Mouse (Mus musculus) hematopoietic stem cell, adult 5-6 weeks (primary cell): Measurements from ENCODE around the gene Exosc5. TPM values are rescaled to one million over a fixed set of nuclear protein-coding genes. Genes with fewer than 3 reads are reported as not detected.

ENCODE experiments used
- ATAC-seq, 2 experiments: fragments of 125-278 bp in 1 of 2; replicated peaks in 1 of 2; 2 replicates each; pipeline ENCODE4 v1.8.0; 2016 to 2017; ENCODE audit warnings: inconsistent platforms in 2 of 2, mild to moderate bottlenecking in 2 of 2, moderate number of reproducible peaks in 2 of 2, low read depth in 1 of 2, moderate TSS enrichment in 1 of 2; ENCODE audit not compliant: low FRiP score in 2 of 2, poor library complexity in 2 of 2, severe bottlenecking in 2 of 2, insufficient read depth in 1 of 2, low TSS enrichment in 1 of 2
- total RNA-seq: library from RNA; stranded (forward); fragments of 172-1452, 232-1000 nt; gene quantifications from 2 replicates; pipeline ENCODE4 v1.2.3, GENCODE M21; 2017

Exosc5 gene
- total RNA-seq, 1 experiment from 2014 or later: 32.5 TPM

DNA sequence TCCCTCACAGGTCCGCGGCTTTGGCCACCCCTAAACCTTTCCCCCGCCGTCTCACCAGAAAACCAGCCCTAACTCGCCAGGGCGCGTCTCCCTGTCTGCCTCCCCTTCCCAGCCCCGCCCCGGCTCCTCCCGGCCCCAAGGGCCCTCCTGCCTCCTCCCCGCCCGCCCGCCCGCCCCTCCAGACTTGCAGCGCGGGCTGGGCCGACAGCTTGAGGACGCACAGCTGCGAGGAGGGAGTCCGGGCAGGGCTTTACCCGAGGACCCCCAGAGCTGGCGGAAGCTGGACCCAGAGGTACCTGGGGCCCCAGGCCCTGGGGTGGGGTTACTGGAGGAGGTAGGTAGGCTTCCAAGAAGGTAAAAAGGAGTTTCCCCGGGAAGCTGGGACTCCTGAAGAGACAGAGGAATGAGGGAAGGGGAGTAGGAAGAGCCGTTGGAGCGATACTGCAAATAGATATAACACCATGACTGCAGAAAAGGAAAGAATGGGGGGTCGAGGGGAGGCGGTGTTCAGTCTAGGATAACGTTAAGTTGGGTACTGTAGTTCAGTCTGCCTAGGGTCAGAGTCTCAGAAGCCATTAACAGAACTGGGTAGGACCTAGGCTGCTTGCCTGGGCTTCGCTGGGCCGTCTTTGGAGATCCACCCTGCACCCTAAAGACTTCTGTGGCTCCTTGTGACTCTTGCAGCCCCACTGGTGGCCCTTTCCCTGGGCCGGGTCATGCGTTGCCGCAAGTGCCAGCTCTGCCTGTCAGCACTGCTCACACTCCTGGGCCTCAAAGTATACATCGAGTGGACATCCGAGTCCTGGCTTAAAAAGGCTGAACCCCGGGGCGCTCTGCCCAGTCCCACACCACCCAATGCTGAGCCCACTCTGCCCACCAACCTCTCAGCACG is 31.3 kb upstream of the Exosc5 start:
- peak; percentile 15 to 41; a peak in 2 of 4 replicates for ATAC-seq

DNA sequence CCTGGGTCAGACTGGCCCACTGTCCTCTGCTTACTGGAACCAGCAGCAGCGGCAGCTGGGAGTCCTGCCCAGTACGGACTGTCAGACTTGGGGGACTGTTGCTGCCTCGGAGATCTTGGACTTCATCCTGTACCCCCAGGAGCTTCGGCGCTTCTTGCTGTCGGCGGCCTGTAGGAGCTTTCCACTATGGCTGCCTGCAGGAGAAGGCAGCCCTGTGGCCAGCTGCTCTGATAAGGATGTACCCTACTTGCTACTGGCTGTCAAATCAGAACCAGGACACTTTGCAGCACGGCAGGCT is 30.7 kb upstream of the Exosc5 start:
- ATAC-seq: no peak

DNA sequence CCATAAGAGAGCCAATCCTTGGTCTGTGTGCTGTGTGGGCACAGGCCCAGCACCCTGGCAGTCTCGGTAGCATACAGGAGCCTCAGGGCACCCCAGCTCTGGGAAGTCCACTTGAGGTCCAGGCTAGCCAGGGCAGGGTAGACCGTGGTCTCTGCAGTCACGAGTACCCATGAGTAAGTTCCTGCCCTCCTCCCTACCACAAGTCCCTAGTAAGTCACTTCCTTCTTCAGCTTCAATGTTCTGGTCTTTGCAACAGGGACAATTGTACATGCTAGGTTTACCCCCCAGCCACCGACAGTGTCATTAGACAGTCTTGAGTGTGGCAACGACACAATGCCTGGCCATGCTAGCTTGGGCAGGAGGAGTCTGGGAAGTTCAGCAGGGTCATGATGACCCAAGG is 26.3 kb upstream of the Exosc5 start:
- ATAC-seq: peak; percentile 68 to 79

DNA sequence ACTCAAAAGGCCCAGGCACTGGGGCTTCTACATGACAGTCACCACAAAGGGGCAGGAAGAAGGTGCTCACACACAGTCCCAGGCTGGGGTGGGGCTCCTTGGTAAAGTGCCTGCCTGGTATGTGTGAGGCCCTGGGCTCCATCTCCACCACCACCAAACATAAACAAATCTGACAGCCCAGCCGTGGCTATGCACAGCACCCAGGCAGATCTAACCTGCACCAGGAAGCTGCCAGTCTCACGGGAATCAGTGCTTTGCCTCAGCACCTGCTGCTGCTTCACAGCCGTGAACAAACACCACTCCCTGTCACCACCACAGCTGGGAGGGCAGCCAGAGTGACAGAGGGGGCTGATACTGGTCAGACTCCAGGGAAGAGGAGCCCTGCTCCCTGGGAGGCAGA is 22.6 kb upstream of the Exosc5 start:
- ATAC-seq: no peak

DNA sequence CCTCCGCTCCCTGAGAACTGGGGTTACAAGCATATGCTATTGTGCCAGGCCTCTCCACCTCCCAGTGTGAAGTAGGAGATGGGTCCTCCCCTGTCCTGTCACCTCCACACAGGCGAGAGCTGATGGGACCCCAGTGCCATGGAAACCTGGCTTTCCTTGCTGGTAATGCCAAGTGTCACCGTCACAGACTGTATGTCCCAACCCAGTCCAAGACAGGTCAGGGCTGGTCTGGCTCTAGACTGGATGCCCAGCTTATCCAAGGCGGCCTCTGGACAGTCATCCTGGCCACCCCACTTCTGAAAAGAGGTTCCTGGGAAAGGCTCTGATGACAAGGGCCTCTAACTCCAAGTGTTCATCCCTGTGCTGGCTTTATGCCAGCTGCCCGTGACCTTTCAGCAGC is 21.9 kb upstream of the Exosc5 start:
- ATAC-seq: no peak

DNA sequence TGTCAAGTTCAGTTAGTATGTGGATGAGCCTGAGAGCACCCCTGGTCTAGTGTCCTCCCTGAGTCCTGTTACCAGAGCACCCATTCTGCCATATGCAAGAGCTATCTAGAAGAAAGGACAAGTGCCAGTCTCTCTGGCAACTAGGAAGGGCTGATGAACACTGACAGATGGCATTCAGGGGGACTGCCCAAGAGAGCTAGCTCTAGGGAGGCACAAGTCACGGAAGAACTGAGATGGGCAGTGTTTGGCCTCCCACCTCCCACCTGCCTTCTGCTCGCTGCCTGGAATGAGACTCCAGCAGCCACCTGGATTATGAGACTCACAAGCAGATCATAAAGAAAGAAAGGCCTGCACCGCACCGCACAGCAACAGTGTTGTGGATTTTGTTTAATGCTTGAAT is 19.2 kb upstream of the Exosc5 start:
- no peak for ATAC-seq

DNA sequence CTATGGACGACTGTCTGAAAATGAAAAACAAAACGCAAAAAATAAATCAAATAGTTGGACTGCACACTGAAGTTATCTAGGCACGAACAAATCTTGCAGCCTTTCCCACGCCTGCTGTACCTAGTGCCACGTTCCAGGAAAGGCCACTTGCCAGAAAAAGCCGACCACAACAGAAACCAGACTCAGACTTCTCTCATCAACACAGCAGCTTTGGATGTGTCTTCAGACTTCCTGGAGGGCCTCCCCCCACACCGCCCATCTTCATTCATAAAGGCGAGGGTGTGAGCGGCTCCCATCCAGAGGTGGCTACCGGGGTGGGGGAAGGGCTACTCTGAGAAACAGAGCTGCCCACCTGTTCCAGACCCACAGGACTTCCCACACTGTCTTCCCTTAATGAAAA is 14.8 kb upstream of the Exosc5 start:
- peak; percentile 4 to 61; a peak in 2 of 4 replicates for ATAC-seq

DNA sequence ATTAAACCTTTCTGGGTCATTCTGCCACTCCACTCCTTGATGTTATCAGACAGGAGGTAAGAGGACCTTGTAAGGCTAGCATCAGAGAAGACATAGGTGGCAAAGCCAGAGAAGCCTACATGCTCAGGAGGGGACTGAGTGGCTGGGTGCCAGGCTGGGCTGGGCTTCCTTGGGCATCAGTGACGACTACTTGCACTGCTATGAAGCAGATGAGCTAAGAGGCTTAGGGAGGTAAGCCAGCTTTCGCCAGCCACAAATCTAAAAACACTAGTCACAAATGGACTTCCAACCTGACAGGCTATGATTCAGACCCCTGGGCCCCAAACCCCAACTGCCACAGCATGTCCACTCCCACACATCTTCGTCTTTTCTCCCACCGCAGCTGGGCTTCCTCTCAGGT is 14.3 kb upstream of the Exosc5 start:
- peak; percentile 6 to 19; a peak in 2 of 4 replicates for ATAC-seq

DNA sequence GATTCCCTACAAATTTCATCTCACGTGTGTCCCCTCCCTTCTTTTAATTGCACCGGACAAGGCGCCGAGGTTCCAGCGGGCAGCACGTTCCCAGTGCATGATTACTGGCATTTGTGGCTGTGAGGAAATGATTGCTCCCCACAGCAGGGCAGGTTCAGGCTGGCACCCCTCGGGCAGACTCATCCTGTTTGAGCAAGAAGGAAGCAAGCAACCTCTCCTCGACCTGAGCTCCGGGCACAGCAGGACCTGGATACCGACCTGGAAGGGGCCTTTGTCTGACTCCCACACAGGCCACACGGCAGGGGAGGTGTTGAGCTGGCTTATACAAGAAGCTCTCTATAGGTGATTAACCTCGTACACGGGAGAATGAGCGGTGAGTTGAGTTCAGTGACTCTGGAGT is 13.9 kb upstream of the Exosc5 start:
- peak; percentile 26 to 28; a peak in 3 of 4 replicates for ATAC-seq

DNA sequence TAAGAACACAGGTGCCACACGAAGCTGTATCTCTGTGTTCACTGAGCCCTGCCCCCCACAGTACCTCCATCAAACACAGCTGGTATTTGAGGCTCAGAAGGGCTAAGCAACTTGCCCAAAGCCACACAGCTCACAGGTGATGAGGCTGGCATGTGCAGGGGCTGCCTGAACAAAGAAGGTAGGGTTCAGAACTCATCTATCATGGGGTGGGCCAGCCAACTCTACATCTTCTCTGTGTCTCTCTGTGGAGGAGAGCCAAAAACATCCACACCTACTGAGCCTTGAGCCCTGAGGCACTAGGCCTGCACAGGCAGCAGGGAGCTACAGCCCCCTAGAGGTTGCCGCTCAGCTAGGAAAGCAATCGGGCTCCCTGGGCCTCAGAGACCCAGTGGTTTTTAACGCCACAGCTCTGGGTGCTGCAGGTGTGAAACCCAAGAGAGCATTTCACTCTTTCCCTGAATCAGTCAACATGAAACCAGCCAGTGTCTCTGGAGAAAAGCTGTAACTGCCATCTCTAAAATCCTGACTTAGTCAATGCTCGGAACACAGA is 11.3 kb upstream of the Exosc5 start:
- ATAC-seq: 0 out of 4 replicates have a peak, but pooled peaks of 1 of the 2 experiments have one; percentile 23

DNA sequence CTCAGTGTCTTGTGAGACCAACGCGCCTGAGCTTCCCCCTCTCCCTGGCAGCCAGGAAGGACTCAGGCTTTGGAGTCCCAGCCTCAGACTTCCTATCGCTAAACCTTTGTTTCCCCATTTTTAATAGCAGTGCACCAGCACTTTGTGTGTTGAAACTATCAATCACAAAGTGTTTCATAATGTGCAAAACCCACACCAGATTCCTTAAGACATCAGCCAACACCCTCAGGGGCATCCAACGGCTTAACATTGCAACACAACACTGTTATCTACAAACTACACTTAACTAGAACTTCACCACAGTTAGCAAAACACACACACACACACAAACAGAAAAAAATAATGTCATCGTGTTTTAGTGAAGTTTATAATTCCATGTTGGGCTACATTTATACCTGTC is 9.1 kb upstream of the Exosc5 start:
- peak in 1 of 2 experiments; percentile 23; a peak in 1 of 4 replicates for ATAC-seq

DNA sequence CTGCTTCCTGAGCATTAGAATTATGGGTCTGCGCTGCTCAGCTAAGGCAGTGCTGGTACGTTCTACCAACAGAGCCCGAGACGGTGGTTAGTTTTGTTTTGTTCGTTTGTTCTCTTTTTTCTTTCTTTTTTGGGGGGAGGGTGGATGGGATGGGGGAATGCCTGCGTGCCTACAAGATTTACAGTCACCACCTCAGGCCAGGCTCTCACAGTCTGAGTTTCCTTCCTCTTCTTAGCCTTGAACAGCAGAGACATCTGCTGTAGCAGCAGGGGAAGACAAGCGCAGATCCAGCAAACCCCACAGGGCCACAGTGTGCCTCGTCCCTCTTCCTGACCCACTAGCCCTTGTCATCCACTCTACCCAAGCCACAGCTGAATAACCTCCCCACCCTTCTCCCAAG is 7.7 kb upstream of the Exosc5 start:
- peak; percentile 87 to 94 for ATAC-seq

DNA sequence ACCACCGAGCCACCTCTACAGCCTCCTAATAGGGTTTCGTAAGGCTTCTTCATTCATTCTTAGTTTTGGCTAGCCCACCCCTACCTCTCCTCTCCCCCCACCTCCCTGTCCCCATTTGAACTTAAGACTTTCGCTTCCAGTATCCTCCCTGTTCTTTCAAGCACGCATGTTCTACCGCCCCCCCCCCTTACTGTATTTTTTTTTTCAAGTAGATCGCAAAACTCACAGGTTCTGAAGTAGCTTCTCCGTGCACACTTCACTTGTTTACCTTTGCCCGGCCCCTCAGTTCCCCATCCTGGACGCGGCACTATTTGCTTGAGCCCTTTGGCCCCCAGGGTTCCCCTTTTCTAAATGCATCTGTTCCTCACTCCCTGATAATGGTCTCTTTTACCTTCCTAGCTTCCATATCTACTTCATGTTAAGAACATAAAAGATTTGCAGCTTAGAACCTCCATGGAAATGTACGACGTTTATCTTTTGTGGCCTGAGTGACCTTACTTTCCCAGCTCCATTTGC is 6.7 kb upstream of the Exosc5 start:
- ATAC-seq: no peak

DNA sequence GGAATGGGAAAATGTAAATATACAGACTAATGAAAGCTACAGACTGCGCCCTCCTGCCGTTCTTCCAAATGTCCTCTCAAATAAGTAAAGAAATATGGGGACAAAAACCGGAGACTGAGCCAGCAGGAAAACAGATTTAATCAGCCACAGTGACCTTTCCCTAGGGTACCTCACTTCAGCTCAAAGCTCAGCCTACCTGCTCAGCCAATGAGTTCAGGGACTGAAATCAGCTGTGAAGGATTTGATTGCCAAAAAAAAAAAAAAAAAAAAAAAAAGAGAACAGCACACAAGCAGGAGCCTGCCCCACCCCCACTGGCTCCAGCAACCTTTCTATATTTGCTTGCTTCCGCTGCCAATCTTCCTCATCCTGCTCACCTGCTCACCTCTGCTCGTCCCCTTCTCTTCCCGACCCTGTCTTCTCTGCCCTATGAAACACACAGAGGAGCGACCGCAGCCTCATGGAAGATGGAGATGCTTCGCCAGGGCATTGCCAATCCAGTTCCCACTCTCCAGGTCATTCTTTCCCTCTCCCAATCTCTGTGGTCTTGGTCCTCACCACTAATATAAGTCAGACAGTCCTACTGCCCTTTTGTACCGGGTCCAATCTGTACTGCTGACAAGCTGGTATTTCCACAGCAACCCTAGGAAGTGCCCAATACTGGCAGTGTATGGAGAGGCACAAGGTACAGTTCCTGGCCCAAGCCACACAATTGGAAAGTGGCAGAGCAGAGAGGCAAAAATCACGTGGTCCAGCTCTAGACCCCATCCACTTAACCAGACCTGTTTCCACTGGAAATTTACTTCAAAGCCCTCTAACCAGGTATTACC is 3.1 kb upstream of the Exosc5 start:
- no peak for ATAC-seq

DNA sequence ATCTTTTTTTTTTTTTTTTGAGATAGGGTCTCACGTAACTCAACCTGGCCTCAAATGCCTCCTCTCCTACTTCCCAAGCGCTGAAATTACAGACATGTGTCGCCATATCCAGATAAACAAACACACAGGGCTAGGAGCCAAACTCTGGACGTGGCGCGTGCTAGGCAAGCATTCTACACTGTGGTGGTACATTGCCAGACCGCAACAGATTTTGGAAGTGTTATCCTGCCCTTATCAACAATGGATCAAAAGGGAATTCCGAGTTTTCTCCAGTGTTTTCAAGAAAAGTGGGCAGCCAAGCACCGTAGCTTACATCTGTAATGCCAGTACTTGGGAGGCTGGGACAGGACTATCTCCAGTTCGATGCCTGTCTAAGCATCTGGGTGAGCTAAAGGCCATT is 1.2 kb upstream of the Exosc5 start:
- no peak for ATAC-seq

DNA sequence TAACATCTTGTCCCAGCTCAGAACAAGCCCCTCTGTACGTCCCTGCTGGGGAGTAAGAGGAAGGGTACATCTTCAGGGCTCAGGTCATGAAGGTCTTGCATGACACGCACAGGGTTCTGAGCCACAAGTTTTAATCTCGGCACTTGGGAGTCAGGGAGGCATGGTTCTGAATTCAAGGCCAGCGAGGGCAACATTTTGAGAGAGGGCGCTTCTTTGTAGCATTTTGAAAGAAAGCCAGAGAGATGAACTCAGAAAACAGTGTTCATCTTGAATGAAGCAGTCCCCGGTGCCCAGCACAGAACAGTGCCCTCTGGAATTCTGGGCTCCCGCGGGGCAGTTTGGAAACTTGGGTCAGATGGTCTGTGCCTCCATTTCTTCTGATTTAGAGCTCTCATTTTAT is 7.4 kb downstream of the Exosc5 start:
- ATAC-seq: no peak

DNA sequence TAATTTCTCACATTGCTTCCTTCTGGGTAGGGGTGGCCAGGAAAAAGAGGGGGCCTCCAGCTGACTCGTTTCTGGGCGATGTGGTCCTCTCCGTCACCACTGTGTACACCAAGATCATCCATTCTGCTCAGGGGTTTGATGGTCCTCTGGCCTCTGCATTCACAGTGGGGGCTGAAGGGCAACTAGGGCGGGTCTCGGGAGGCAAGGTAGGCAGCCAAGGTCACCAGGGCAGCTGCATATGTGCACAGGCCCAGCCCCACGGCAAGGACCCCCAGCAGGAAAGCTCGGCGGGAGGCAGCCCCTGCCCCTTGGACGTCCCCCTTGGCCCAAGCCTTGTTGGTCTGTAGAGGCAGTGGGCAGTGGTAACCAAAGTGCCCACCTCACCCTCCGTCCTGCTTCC is 10.2 kb downstream of the Exosc5 start:
- no peak for ATAC-seq

DNA sequence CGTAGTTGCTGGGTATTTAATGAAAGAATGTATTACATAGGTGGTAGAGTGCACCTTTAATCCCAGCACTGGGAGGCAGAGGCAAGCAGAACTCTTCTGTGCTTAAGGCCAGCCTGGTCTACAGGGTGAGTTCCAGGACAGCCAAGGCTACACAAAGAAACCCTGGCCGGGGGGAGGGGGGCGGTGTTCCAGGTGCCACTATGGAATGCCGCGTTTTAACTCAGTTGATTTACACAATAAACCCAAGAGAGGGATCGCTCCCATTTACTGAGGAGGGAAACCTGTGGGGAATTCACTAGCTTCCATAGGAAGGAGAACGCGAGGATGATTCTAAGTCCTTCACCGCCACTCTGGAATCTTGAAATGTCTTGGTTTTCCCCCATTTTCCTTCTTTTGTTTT is 10.7 kb downstream of the Exosc5 start:
- no peak for ATAC-seq
